Mouse (Mus musculus) regulatory T cell (primary cell): ENCODE measurements around the gene Vstm2l.

ENCODE experiments used
- in situ Hi-C: fragments of 300-600 bp; cut with MboI, MseI; formaldehyde crosslinking; loops from one replicate; pipeline ENCODE4 v1.15.1; 2025; ENCODE audit warnings: high pct_unique_total_duplicates

Vstm2l gene

GRCm38 (mm10) chr2:157927815-157928214 lies 13.4 kb downstream of the Vstm2l start:
- in situ Hi-C loops, result no loop called here

GRCm38 (mm10) chr2:157932655-157933054 lies 18.2 kb downstream of the Vstm2l start:
- in situ Hi-C loops, result no loop called here

GRCm38 (mm10) chr2:157935444-157936171 lies 21.2 kb downstream of the Vstm2l start:
- in situ Hi-C loops, result no loop called here

- in situ Hi-C loops, result no loop called here
Observed at GRCm38 (mm10) chr2:157936676-157937075, 22.2 kb downstream of the Vstm2l start.

- in situ Hi-C loops, result no loop called here
Observed at GRCm38 (mm10) chr2:157940586-157941185, 26.2 kb downstream of the Vstm2l start.

GRCm38 (mm10) chr2:157943514-157944155 lies 29.2 kb downstream of the Vstm2l start:
- in situ Hi-C loops, result no loop called here

- in situ Hi-C loops, result no loop called here
Observed at GRCm38 (mm10) chr2:157944156-157944893, 29.9 kb downstream of the Vstm2l start.

GRCm38 (mm10) chr2:157953978-157954377 lies 39.5 kb downstream of the Vstm2l start:
- in situ Hi-C loops, result no loop called here

GRCm38 (mm10) chr2:157957707-157958108 lies 43.3 kb downstream of the Vstm2l start:
- in situ Hi-C loops, result no loop called here

- in situ Hi-C loops, result no loop called here
Observed at GRCm38 (mm10) chr2:157967856-157968255, 53.4 kb downstream of the Vstm2l start.

- in situ Hi-C loops, result no loop called here
Observed at GRCm38 (mm10) chr2:157970124-157970523, 55.7 kb downstream of the Vstm2l start.

- in situ Hi-C loops, result no loop called here
Observed at GRCm38 (mm10) chr2:157970669-157971068, 56.2 kb downstream of the Vstm2l start.

GRCm38 (mm10) chr2:157974604-157975501 lies 60.4 kb downstream of the Vstm2l start:
- in situ Hi-C loops, result no loop called here

GRCm38 (mm10) chr2:157975595-157975994 lies 61.1 kb downstream of the Vstm2l start:
- in situ Hi-C loops, result no loop called here

- in situ Hi-C loops, result no loop called here
Observed at GRCm38 (mm10) chr2:157979241-157979640, 64.8 kb downstream of the Vstm2l start.

GRCm38 (mm10) chr2:157982727-157983126 lies 68.3 kb downstream of the Vstm2l start:
- in situ Hi-C loops, result no loop called here

- in situ Hi-C loops, result no loop called here
Observed at GRCm38 (mm10) chr2:157983276-157983675, 68.8 kb downstream of the Vstm2l start.

GRCm38 (mm10) chr2:157985611-157986010 lies 71.2 kb downstream of the Vstm2l start:
- in situ Hi-C loops, result no loop called here

GRCm38 (mm10) chr2:157986235-157986634 lies 71.8 kb downstream of the Vstm2l start:
- in situ Hi-C loops, result no loop called here

GRCm38 (mm10) chr2:157988416-157989190 lies 74.2 kb downstream of the Vstm2l start:
- in situ Hi-C loops, result no loop called here
